Comparison of ENCODE assay signal across 21 mouse cellular contexts in genomic region chr11:48844309-48844708, GRCm38 (mm10). TPM values are rescaled to one million over a fixed set of nuclear protein-coding genes. Genes with fewer than 3 reads are reported as not detected.
DNase-seq lines count a peak whose midpoint lies in the region; ATAC-seq and TF ChIP-seq lines count a peak whose summit lies in the region.
"Had no signal": no experiment of that assay in that cellular context is flagged by ENCODE, and none has a peak within 500 bp of the region (broad histone marks: within the 10 kb centered on the region; RNA-seq: fewer than 3 reads in every experiment).

No protein-coding gene starts in this region.

- H3K4me2 ChIP-seq in liver, embryonic 12.5 days = no peak overlapping the region
- H3K4me2 ChIP-seq: heart, embryonic 15.5 days; hindbrain, embryonic 14.5 days had no signal

- no peaks in the 10 kb centered on the region for H3K9me3 ChIP-seq in liver, embryonic 12.5 days (replicated peaks)
- H3K9me3 ChIP-seq: heart, embryonic 15.5 days; limb, embryonic 10.5 days had no signal

- no peaks in the 10 kb centered on the region for H3K27me3 ChIP-seq in liver, adult 2 months (ENCODE audit: control insufficient read depth, insufficient read depth, low read length)
- peaks cover 23% of the 10 kb centered on the region for H3K27me3 ChIP-seq in liver, embryonic 12.5 days (replicated peaks)

- H3K79me2 ChIP-seq in liver, adult 2 months (ENCODE audit: control insufficient read depth, insufficient read depth, low read length) = no peaks in the 10 kb centered on the region

- DNase-seq in adrenal gland, adult 2 months = peak; percentile 63
- DNase-seq in adrenal gland, postnatal 10 days = no peak
- peak; percentile 60 for DNase-seq in kidney, adult 11 months
- no peak for DNase-seq in kidney, postnatal 14 days
- peak; percentile 37 for DNase-seq in liver, adult 2 months (ENCODE audit: extremely low read depth, low read depth, low spot score)
- DNase-seq in skeletal muscle tissue, adult 2 months (ENCODE audit: low read depth, low spot score) = peak; percentile 42
- DNase-seq in layer of hippocampus, adult 11-12 months (ENCODE audit: low spot score) = no peak
- DNase-seq: adrenal gland, adult 8-10 months; cerebellum, adult 8-10 months; forebrain, postnatal 0 days; heart, postnatal 36 days; liver; liver, postnatal 0 days had no signal

- 44% methylated on average over 6 of the region's 6 CpGs for WGBS in liver, adult 2 months
- 63% methylated on average over 6 of the region's 6 CpGs for WGBS in liver, embryonic 12.5 days (ENCODE audit: insufficient replicate concordance)

- peaks cover 4% of the 10 kb centered on the region for H3K4me1 ChIP-seq in liver, adult 2 months (ENCODE audit: control insufficient read depth, insufficient read depth, low read length)
- no peaks in the 10 kb centered on the region for H3K4me1 ChIP-seq in liver, embryonic 12.5 days
- H3K4me1 ChIP-seq: heart, embryonic 15.5 days had no signal

- no peak overlapping the region for H3K4me3 ChIP-seq in liver, adult 2 months (ENCODE audit: insufficient read depth, low read depth, low read length)
- no peak overlapping the region for H3K4me3 ChIP-seq in liver, embryonic 12.5 days
- H3K4me3 ChIP-seq: heart, embryonic 15.5 days had no signal

- TF ChIP-seq CTCF in liver, adult 2 months (IDR thresholded peaks at IDR 0.05; ENCODE audit: low read depth, low read length) = no peak

- 0 out of 2 replicates have a peak overlapping the region, but pooled peaks have one; percentile 8 for H3K9ac ChIP-seq in liver, adult 2 months (ENCODE audit: low read depth, low read length)
- H3K9ac ChIP-seq in liver, embryonic 12.5 days = no peak overlapping the region
- H3K9ac ChIP-seq: forebrain, postnatal 0 days; heart, embryonic 15.5 days; hindbrain, embryonic 14.5 days; liver, postnatal 0 days had no signal

- no peak for ATAC-seq in liver, embryonic 12.5 days
- ATAC-seq: forebrain, postnatal 0 days; inflammation-experienced regulatory T-cells, adult 6 months; liver, postnatal 0 days; lung, postnatal 0 days; midbrain, embryonic 16.5 days had no signal

- H3K27ac ChIP-seq in liver, adult 2 months (replicated peaks; ENCODE audit: insufficient read depth, low read depth, low read length) = no peak overlapping the region
- no peak overlapping the region for H3K27ac ChIP-seq in liver, embryonic 12.5 days
- H3K27ac ChIP-seq: heart, embryonic 15.5 days; hindbrain, embryonic 14.5 days; limb, embryonic 10.5 days; macrophage had no signal

- H3K36me3 ChIP-seq in liver, adult 2 months (ENCODE audit: control insufficient read depth, insufficient read depth, low read length) = peaks cover 2% of the 10 kb centered on the region; the same call in 1 of the 2 replicates
- H3K36me3 ChIP-seq in liver, embryonic 12.5 days = no peaks in the 10 kb centered on the region
- H3K36me3 ChIP-seq: heart, embryonic 15.5 days; limb, embryonic 10.5 days had no signal

- no peak for TF ChIP-seq POLR2A in liver, adult 2 months (IDR thresholded peaks at IDR 0.05; ENCODE audit: extremely low read depth, insufficient read depth, low read length)

RNA-seq across cellular contexts. Expression of gene Gm12184, which starts 17.9 kb away (rescaled TPM):
- 1 to 10 TPM; 1.8 to 6.2 TPM for total RNA-seq in adrenal gland, adult 2 months (2021)
- 10.5 and 17.5 TPM in 2 replicates for polyA plus RNA-seq in adrenal gland, adult 2 months (2012; rRNA removed)
- 1 to 10 TPM; 2.5 to 4.9 TPM for total RNA-seq in adrenal gland, postnatal 10 days (2021)
- total RNA-seq in liver, adult 2 months (2014; rRNA removed) = 1.5 and 2.0 TPM in 2 replicates
- polyA plus RNA-seq in liver, adult 2 months (2012; rRNA removed) = 5.5 and 5.8 TPM in 2 replicates
- polyA plus RNA-seq in liver, embryonic 12.5 days (2016; fragmentation: Nextera tagmentation; extraction: Ambion mirVana) = 4.1 and 5.0 TPM in 2 replicates

RNA-seq across cellular contexts. Expression of gene Trim7, which starts 18.4 kb away (rescaled TPM):
- total RNA-seq in adrenal gland, adult 2 months (2021) = 1 to 10 TPM; 8.8 to 9.0 TPM
- polyA plus RNA-seq in adrenal gland, adult 2 months (2012; rRNA removed) = 16.5 and 21.0 TPM in 2 replicates
- 10 to 100 TPM in 1 of 2 experiments, 1 to 10 TPM in 1; 5.3 to 12.0 TPM for total RNA-seq in adrenal gland, postnatal 10 days (2021)
- total RNA-seq in liver, adult 2 months (2014; rRNA removed) = 5.8 and 11.2 TPM in 2 replicates
- 11.0 and 16.3 TPM in 2 replicates for polyA plus RNA-seq in liver, adult 2 months (2012; rRNA removed)
- polyA plus RNA-seq in liver, embryonic 12.5 days (2016; fragmentation: Nextera tagmentation; extraction: Ambion mirVana) = not detected in 2 replicates

RNA-seq across cellular contexts. Expression of gene Trim41, which starts 27.2 kb away (rescaled TPM):
- total RNA-seq in adrenal gland, adult 2 months (2021) = 10 to 100 TPM; 38.6 to 45.0 TPM
- 36.5 and 38.6 TPM in 2 replicates for polyA plus RNA-seq in adrenal gland, adult 2 months (2012; rRNA removed)
- total RNA-seq in adrenal gland, postnatal 10 days (2021) = 10 to 100 TPM; 42.3 to 42.7 TPM
- total RNA-seq in liver, adult 2 months (2014; rRNA removed) = 11.4 and 13.2 TPM in 2 replicates
- polyA plus RNA-seq in liver, adult 2 months (2012; rRNA removed) = 13.7 and 18.2 TPM in 2 replicates
- polyA plus RNA-seq in liver, embryonic 12.5 days (2016; fragmentation: Nextera tagmentation; extraction: Ambion mirVana) = 2.1 and 2.3 TPM in 2 replicates

RNA-seq across cellular contexts. Expression of gene Irgm1, which starts 27.2 kb away (rescaled TPM):
- 10 to 100 TPM; 19.8 to 22.3 TPM for total RNA-seq in adrenal gland, adult 2 months (2021)
- polyA plus RNA-seq in adrenal gland, adult 2 months (2012; rRNA removed) = 4.1 and 6.3 TPM in 2 replicates
- 10 to 100 TPM; 13.2 to 17.8 TPM for total RNA-seq in adrenal gland, postnatal 10 days (2021)
- 43.0 and 48.4 TPM in 2 replicates for total RNA-seq in liver, adult 2 months (2014; rRNA removed)
- 29.9 and 33.3 TPM in 2 replicates for polyA plus RNA-seq in liver, adult 2 months (2012; rRNA removed)
- 16.3 and 16.5 TPM in 2 replicates for polyA plus RNA-seq in liver, embryonic 12.5 days (2016; fragmentation: Nextera tagmentation; extraction: Ambion mirVana)

RNA-seq across cellular contexts. Expression of gene Rack1, which starts 44.2 kb away (rescaled TPM):
- 100 to 1,000 TPM; 663 to 695 TPM for total RNA-seq in adrenal gland, adult 2 months (2021)
- polyA plus RNA-seq in adrenal gland, adult 2 months (2012; rRNA removed) = 1,357 and 1,385 TPM in 2 replicates
- total RNA-seq in adrenal gland, postnatal 10 days (2021) = 100 to 1,000 TPM; 805 to 857 TPM
- 507 and 645 TPM in 2 replicates for total RNA-seq in liver, adult 2 months (2014; rRNA removed)
- polyA plus RNA-seq in liver, adult 2 months (2012; rRNA removed) = 645 and 687 TPM in 2 replicates
- 735 and 768 TPM in 2 replicates for polyA plus RNA-seq in liver, embryonic 12.5 days (2016; fragmentation: Nextera tagmentation; extraction: Ambion mirVana)

Comparison
In these comparisons a context has a peak if more than half of its experiments do, and no peak if none do; other contexts are left out.
1. DNase-seq: peak in adrenal gland, adult 2 months (single experiment), kidney, adult 11 months (single experiment), liver, adult 2 months (single experiment) and skeletal muscle tissue, adult 2 months (single experiment); none in adrenal gland, postnatal 10 days (single experiment), kidney, postnatal 14 days (single experiment) and layer of hippocampus, adult 11-12 months (single experiment).